Mouse (Mus musculus) layer of hippocampus, adult 2 months (tissue): ENCODE results near the gene Smg1. TPM values are rescaled to one million over a fixed set of nuclear protein-coding genes. Genes with fewer than 3 reads are reported as not detected.
"Not testable (repeated sequence)": the region's sequence is repeated elsewhere in the genome, so short reads cannot be mapped to it uniquely, and the experiment has no call there.

Source experiments
- DNase-seq, 2 experiments: peaks; one replicate each; pipeline ENCODE4 v3.0.0; 2022; ENCODE audit warnings: low spot score in 2 of 2
- H3K27ac ChIP-seq: fragments of 200-600 bp; 2 replicates; pipeline ENCODE4 v1.8.1; 2022
- H3K4me3 ChIP-seq: fragments of 200-600 bp; 2 replicates; pipeline ENCODE4 v1.8.1; 2022; ENCODE audit warnings: mild to moderate bottlenecking
- CTCF ChIP-seq: fragments of 200-600 bp; conservative IDR thresholded peaks from 2 replicates; pipeline ENCODE4 v1.8.1; 2022; ENCODE audit warnings: antibody characterized with exemption, mild to moderate bottlenecking, moderate library complexity
- total RNA-seq, 2 experiments: library from RNA; stranded (reverse); gene quantifications; 2 replicates each; pipeline ENCODE4 v1.2.3; 2021

The Smg1 gene
- total RNA-seq, 2 experiments from 2014 or later: 81.6 to 91.1 TPM

- DNase-seq: no peak
- no peak for TF ChIP-seq CTCF
Measured at GRCm38 (mm10) chr7:118240402-118240801, 3.1 kb downstream of the Smg1 start.

GRCm38 (mm10) chr7:118239996-118240395 lies 3.5 kb downstream of the Smg1 start:
- H3K27ac ChIP-seq: no peak overlapping the region
- H3K4me3 ChIP-seq: no peak overlapping the region
- TF ChIP-seq CTCF: no peak
- no peak for DNase-seq

More at GRCm38 (mm10) chr7:118240402-118240801, 3.1 kb downstream of the Smg1 start:
- Histone ChIP-seq H3K4me3 (no peak overlapping the region), H3K27ac (no peak overlapping the region)

GRCm38 (mm10) chr7:118236949-118237348 lies 6.5 kb downstream of the Smg1 start:
- Histone ChIP-seq H3K27ac (no peak overlapping the region), H3K4me3 (no peak overlapping the region)
- no peak for DNase-seq
- TF ChIP-seq CTCF: peak; percentile 66

GRCm38 (mm10) chr7:118234236-118234635 lies 9.2 kb downstream of the Smg1 start:
- TF ChIP-seq CTCF: no peak
- DNase-seq: no peak
- H3K4me3 ChIP-seq: no peak overlapping the region
- no peak overlapping the region for H3K27ac ChIP-seq

GRCm38 (mm10) chr7:118232613-118233012 lies 10.9 kb downstream of the Smg1 start:
- Histone ChIP-seq H3K4me3 (no peak overlapping the region), H3K27ac (no peak overlapping the region)
- TF ChIP-seq CTCF: no peak
- DNase-seq: no peak

- DNase-seq: no peak
- no peak for TF ChIP-seq CTCF
- no peak overlapping the region for H3K27ac ChIP-seq
- H3K4me3 ChIP-seq: no peak overlapping the region
Measured at GRCm38 (mm10) chr7:118219777-118220176, 23.7 kb downstream of the Smg1 start.

- DNase-seq: no peak
- Histone ChIP-seq H3K27ac (no peak overlapping the region), H3K4me3 (no peak overlapping the region)
- no peak for TF ChIP-seq CTCF
Measured at GRCm38 (mm10) chr7:118206396-118206795, 37.1 kb downstream of the Smg1 start.

- no peak for DNase-seq
- no peak for TF ChIP-seq CTCF
- no peak overlapping the region for H3K4me3 ChIP-seq
- no peak overlapping the region for H3K27ac ChIP-seq
Measured at GRCm38 (mm10) chr7:118195756-118196155, 47.7 kb downstream of the Smg1 start.

GRCm38 (mm10) chr7:118185878-118186277 lies 57.6 kb downstream of the Smg1 start:
- no peak for TF ChIP-seq CTCF
- no peak overlapping the region for H3K4me3 ChIP-seq
- H3K27ac ChIP-seq: no peak overlapping the region
- no peak for DNase-seq

GRCm38 (mm10) chr7:118184604-118185003 lies 58.9 kb downstream of the Smg1 start:
- H3K27ac ChIP-seq: no peak overlapping the region
- DNase-seq: no peak
- H3K4me3 ChIP-seq: no peak overlapping the region
- no peak for TF ChIP-seq CTCF

- no peak for DNase-seq
- no peak for TF ChIP-seq CTCF
- no peak overlapping the region for H3K4me3 ChIP-seq
- no peak overlapping the region for H3K27ac ChIP-seq
Measured at GRCm38 (mm10) chr7:118181123-118181522, 62.3 kb downstream of the Smg1 start.

GRCm38 (mm10) chr7:118179782-118180181 lies 63.7 kb downstream of the Smg1 start:
- no peak overlapping the region for H3K27ac ChIP-seq
- no peak overlapping the region for H3K4me3 ChIP-seq
- no peak for TF ChIP-seq CTCF
- no peak for DNase-seq

- H3K4me3 ChIP-seq: no peak overlapping the region
- TF ChIP-seq CTCF: no peak
- H3K27ac ChIP-seq: no peak overlapping the region
- no peak for DNase-seq
Measured at GRCm38 (mm10) chr7:118175821-118176355, 67.6 kb downstream of the Smg1 start.

GRCm38 (mm10) chr7:118170125-118170524 lies 73.3 kb downstream of the Smg1 start:
- not testable (repeated sequence) for H3K4me3 ChIP-seq, DNase-seq

GRCm38 (mm10) chr7:118163006-118163405 lies 80.5 kb downstream of the Smg1 start:
- no peak overlapping the region for H3K27ac ChIP-seq
- no peak for TF ChIP-seq CTCF

More at GRCm38 (mm10) chr7:118170125-118170524, 73.3 kb downstream of the Smg1 start:
- not testable (repeated sequence) for H3K27ac ChIP-seq

More at GRCm38 (mm10) chr7:118163006-118163405, 80.5 kb downstream of the Smg1 start:
- no peak overlapping the region for H3K4me3 ChIP-seq
- DNase-seq: no peak
